Mouse (Mus musculus): Measurements from ENCODE around the gene Ern1.

- TF ChIP-seq CTCF (IDR thresholded peaks at IDR 0.05; ENCODE audit: borderline replicate concordance, extremely low read depth, insufficient read depth, insufficient read length) (no peak), POLR2A (IDR thresholded peaks at IDR 0.05; ENCODE audit: borderline replicate concordance, extremely low read depth, insufficient read depth, insufficient read length, poor library complexity, severe bottlenecking) (peak; percentile 82)
Observed at GRCm38 (mm10) chr11:106487733-106488115, at the start of gene Ern1.
